ENCODE assay signal across 18 mouse cellular contexts in the genomic region with DNA sequence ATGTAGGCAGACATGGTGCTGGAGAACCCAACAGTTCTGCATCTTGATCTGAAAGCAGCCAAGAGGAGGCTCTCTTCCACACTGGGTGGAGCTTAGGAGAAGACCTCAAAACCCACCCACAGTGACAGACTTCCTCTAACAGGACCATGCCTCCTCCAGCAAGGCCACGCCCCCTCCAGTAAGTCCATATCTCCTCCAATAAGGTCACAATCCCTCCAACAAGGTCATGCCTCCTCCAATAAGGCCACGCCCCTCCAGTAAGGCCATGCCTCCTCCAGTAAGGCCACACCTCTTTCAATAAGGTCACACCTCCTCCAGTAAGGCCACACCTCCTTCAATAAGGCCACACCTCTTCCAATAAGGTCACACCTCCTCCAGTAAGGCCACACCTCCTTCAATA.
"Had no signal": no experiment of that assay in that cellular context is flagged by ENCODE, and none has a peak within 500 bp of the region (broad histone marks: within the 10 kb centered on the region; RNA-seq: fewer than 3 reads in every experiment).

No protein-coding gene starts in this region.

- DNase-seq: lung, adult 18-20 months; lung, embryonic 14.5 days; lung, postnatal 14 days; lung, postnatal 36 days; retina, postnatal 1 day; right cerebral cortex, adult 18-20 months; right cerebral cortex, postnatal 25 days; right cerebral cortex, postnatal 4 days; spleen, adult 18-20 months; thymus, adult 2 months; thymus, postnatal 25 days; thymus, postnatal 4 days had no signal

- H3K4me3 ChIP-seq: liver, embryonic 12.5 days; midbrain, embryonic 13.5 days; midbrain, embryonic 15.5 days; neural tube, embryonic 12.5 days had no signal

- H3K36me3 ChIP-seq: liver, embryonic 12.5 days; midbrain, embryonic 13.5 days; midbrain, embryonic 15.5 days; neural tube, embryonic 12.5 days had no signal

- H3K4me1 ChIP-seq: liver, embryonic 12.5 days; midbrain, embryonic 13.5 days; midbrain, embryonic 15.5 days; neural tube, embryonic 12.5 days had no signal

- H3K9me3 ChIP-seq: midbrain, embryonic 13.5 days; midbrain, embryonic 15.5 days; neural tube, embryonic 12.5 days had no signal

- H3K27me3 ChIP-seq: liver, embryonic 12.5 days; midbrain, embryonic 13.5 days; midbrain, embryonic 15.5 days; neural tube, embryonic 12.5 days had no signal

- H3K9ac ChIP-seq: liver, embryonic 12.5 days; liver, embryonic 14.5 days; lung, embryonic 14.5 days; midbrain, embryonic 13.5 days; midbrain, embryonic 15.5 days; neural tube, embryonic 12.5 days had no signal

- ATAC-seq: liver, embryonic 12.5 days; midbrain, embryonic 13.5 days; midbrain, embryonic 15.5 days had no signal

- H3K27ac ChIP-seq: liver, embryonic 12.5 days; liver, embryonic 14.5 days; macrophage; midbrain, embryonic 13.5 days; midbrain, embryonic 15.5 days; neural tube, embryonic 12.5 days had no signal
